Mouse (Mus musculus) midbrain, postnatal 0 days (tissue): ENCODE measurements at regions not wholly inside any gene's neighbourhood (a gene's known extent, or its start where the extent isn't known, plus 50 kb on each side); places are given as distances from the start of the nearest gene placed in this dataset.

ENCODE experiments used
- ATAC-seq: fragments of 200-750 bp; cut with Nextera tagmentation; 2 replicates; pipeline ENCODE4 v1.8.0; 2017; ENCODE audit warnings: moderate number of reproducible peaks, mild to moderate bottlenecking, moderate TSS enrichment, moderate library complexity; ENCODE audit not compliant: low FRiP score
- DNase-seq: peaks from one replicate; pipeline ENCODE4 v3.0.0-alpha.2; 2015; ENCODE audit warnings: low spot score
- H3K27ac ChIP-seq: fragments of 300-500 bp; sonication (generic); 2 replicates; pipeline ENCODE4 v1.5.1; 2014; ENCODE audit warnings: low read depth, mild to moderate bottlenecking, low read length, mixed read lengths
- H3K27me3 ChIP-seq: fragments of 300-500 bp; sonication (generic); 2 replicates; pipeline ENCODE4 v1.6.1; 2014; ENCODE audit warnings: low read length, control low read depth, mixed read lengths; ENCODE audit not compliant: insufficient read depth
- H3K36me3 ChIP-seq: fragments of 300-500 bp; sonication (generic); 2 replicates; pipeline ENCODE4 v1.6.1; 2014; ENCODE audit warnings: low read length, control low read depth, mixed read lengths; ENCODE audit not compliant: insufficient read depth
- H3K4me1 ChIP-seq: fragments of 300-500 bp; sonication (generic); 2 replicates; pipeline ENCODE4 v1.6.1; 2014; ENCODE audit warnings: mild to moderate bottlenecking, control low read depth, antibody characterized with exemption, low read length, mixed read lengths; ENCODE audit not compliant: insufficient read depth
- H3K4me2 ChIP-seq: fragments of 300-500 bp; sonication (generic); 2 replicates; pipeline ENCODE4 v1.6.1; 2014; ENCODE audit warnings: low read depth, mild to moderate bottlenecking, low read length, mixed read lengths; ENCODE audit not compliant: poor library complexity, severe bottlenecking
- H3K4me3 ChIP-seq: fragments of 300-500 bp; sonication (generic); 2 replicates; pipeline ENCODE4 v1.5.1; 2014; ENCODE audit warnings: low read depth, mild to moderate bottlenecking, low read length, moderate library complexity
- H3K9ac ChIP-seq: fragments of 300-500 bp; sonication (generic); replicated peaks from 2 replicates; pipeline ENCODE4 v1.6.1; 2014; ENCODE audit warnings: mild to moderate bottlenecking, low read length, moderate library complexity, mixed read lengths; ENCODE audit not compliant: poor library complexity, severe bottlenecking
- H3K9me3 ChIP-seq: fragments of 300-500 bp; sonication (generic); 2 replicates; pipeline ENCODE4 v1.6.1; 2016; ENCODE audit warnings: low read length, control low read depth
- CTCF ChIP-seq: IDR thresholded peaks from 2 replicates; pipeline ENCODE4 v1.5.1; 2016; ENCODE audit warnings: antibody characterized with exemption, mild to moderate bottlenecking
- WGBS: fragments of 180-500 bp; shearing (Covaris S2); extraction: QIAGEN DNeasy Blood & Tissue Kit; methylation state at CpG from one replicate; pipeline ENCODE4 v1.1.7; 2014; 5-methylcytosine and 5-hydroxymethylcytosine counted together

- peak; percentile 23 for DNase-seq
- H3K27me3 ChIP-seq: no peaks in the 10 kb centered on the region
- H3K4me3 ChIP-seq: no peak overlapping the region
- 53% methylated on average over 2 of the region's 2 CpGs for WGBS
- H3K36me3 ChIP-seq: no peaks in the 10 kb centered on the region
- H3K9ac ChIP-seq: no peak overlapping the region
- TF ChIP-seq CTCF: no peak
- H3K27ac ChIP-seq: no peak overlapping the region
- ATAC-seq: no peak
- H3K9me3 ChIP-seq: no peaks in the 10 kb centered on the region
- H3K4me1 ChIP-seq: no peaks in the 10 kb centered on the region
- H3K4me2 ChIP-seq: no peak overlapping the region
Measured at GRCm38 (mm10) chr1:109081337-109081736, 900.9 kb upstream of the Cdh7 start.

DNA sequence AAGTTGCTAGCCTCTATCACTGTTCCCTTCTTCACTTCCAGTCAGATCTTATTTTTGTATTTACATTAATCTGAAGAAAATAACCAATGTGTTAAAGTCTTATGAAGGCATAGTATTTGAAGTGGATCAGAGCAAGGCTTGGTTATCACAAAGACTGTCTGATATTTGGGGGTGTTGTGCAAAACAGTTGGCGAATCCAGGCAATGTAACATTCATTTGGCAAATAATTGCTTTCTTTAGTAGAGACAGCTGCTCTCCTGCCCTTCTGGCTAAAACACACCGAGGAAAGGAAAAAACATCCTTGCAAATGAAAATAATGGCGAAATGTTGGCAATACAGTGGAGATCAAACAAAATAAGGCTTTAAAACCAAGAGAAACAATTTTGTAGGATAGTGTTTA is 896.1 kb upstream of the Cdh7 start:
- WGBS: 89% methylated on average over 3 of the region's 3 CpGs
- DNase-seq (peak; percentile 8), ATAC-seq (no peak)
- H3K36me3 ChIP-seq: no peaks in the 10 kb centered on the region
- no peak overlapping the region for H3K4me3 ChIP-seq
- no peak overlapping the region for H3K27ac ChIP-seq
- TF ChIP-seq CTCF: no peak
- no peak overlapping the region for H3K4me2 ChIP-seq
- no peaks in the 10 kb centered on the region for H3K27me3 ChIP-seq
- H3K4me1 ChIP-seq: no peaks in the 10 kb centered on the region
- no peak overlapping the region for H3K9ac ChIP-seq
- H3K9me3 ChIP-seq: no peaks in the 10 kb centered on the region

- H3K4me1 ChIP-seq: no peaks in the 10 kb centered on the region
- no peaks in the 10 kb centered on the region for H3K36me3 ChIP-seq
- H3K4me2 ChIP-seq: no peak overlapping the region
- H3K27me3 ChIP-seq: no peaks in the 10 kb centered on the region
- no peaks in the 10 kb centered on the region for H3K9me3 ChIP-seq
- 33% methylated on average over 1 of the region's 1 CpGs for WGBS
- no peak overlapping the region for H3K27ac ChIP-seq
- H3K4me3 ChIP-seq: no peak overlapping the region
- no peak overlapping the region for H3K9ac ChIP-seq
- ATAC-seq (no peak), DNase-seq (no peak)
- TF ChIP-seq CTCF: no peak
Measured at GRCm38 (mm10) chr1:109105073-109105472, 877.2 kb upstream of the Cdh7 start.
